Mouse (Mus musculus) c-Kit-positive CD71-positive TER-119-positive erythroid progenitor cells, embryonic 14.5 days (primary cell): Measurements from ENCODE around the gene Gnl2.
A peak's percentile ranks its signal among the peaks of the same experiment; 100 is the strongest.

Experiments used
- DNase-seq: peaks from one replicate; pipeline ENCODE4 v3.0.0-alpha.2; 2013; ENCODE audit warnings: low spot score

The Gnl2 gene

GRCm38 (mm10) chr4:125002978-125003377 lies 13.4 kb upstream of the Gnl2 start:
- no peak for DNase-seq

- DNase-seq: no peak
These were observed 11.5 kb upstream of the Gnl2 start for GRCm38 (mm10) chr4:125004886-125005285.

- DNase-seq: no peak
These were observed 8.9 kb upstream of the Gnl2 start for GRCm38 (mm10) chr4:125007460-125007859.

- DNase-seq: no peak
These were observed 8.2 kb upstream of the Gnl2 start for GRCm38 (mm10) chr4:125008220-125008619.

GRCm38 (mm10) chr4:125008712-125009111 lies 7.7 kb upstream of the Gnl2 start:
- DNase-seq: no peak

- no peak for DNase-seq
These were observed 1.0 kb downstream of the Gnl2 start for GRCm38 (mm10) chr4:125017431-125017830.

GRCm38 (mm10) chr4:125020780-125021538 lies 4.6 kb downstream of the Gnl2 start:
- no peak for DNase-seq

GRCm38 (mm10) chr4:125029891-125030614 lies 13.7 kb downstream of the Gnl2 start:
- DNase-seq: peak; percentile 89

- DNase-seq: no peak
These were observed 18.0 kb downstream of the Gnl2 start for GRCm38 (mm10) chr4:125034341-125034740.

- DNase-seq: no peak
These were observed 28.1 kb downstream of the Gnl2 start for GRCm38 (mm10) chr4:125044454-125044853.

- no peak for DNase-seq
These were observed 39.0 kb downstream of the Gnl2 start for GRCm38 (mm10) chr4:125055385-125055784.

- no peak for DNase-seq
These were observed 40.1 kb downstream of the Gnl2 start for GRCm38 (mm10) chr4:125056476-125056875.

GRCm38 (mm10) chr4:125057273-125057672 lies 40.9 kb downstream of the Gnl2 start:
- DNase-seq: no peak

- DNase-seq: no peak
These were observed 41.6 kb downstream of the Gnl2 start for GRCm38 (mm10) chr4:125058033-125058432.

GRCm38 (mm10) chr4:125059025-125059424 lies 42.6 kb downstream of the Gnl2 start:
- DNase-seq: no peak

- DNase-seq: no peak
These were observed 47.4 kb downstream of the Gnl2 start for GRCm38 (mm10) chr4:125063829-125064228.

- DNase-seq: peak; percentile 44
These were observed 49.3 kb downstream of the Gnl2 start, which contains the start of gene Dnali1 for GRCm38 (mm10) chr4:125065517-125066307. TSS of gene Dnali1 (minus strand) at chr4:125065703.

GRCm38 (mm10) chr4:125066490-125067370 lies 50.3 kb downstream of the Gnl2 start, which contains the start of gene Snip1:
TSS of gene Snip1 (plus strand) at chr4:125066672.
- peak; percentile 88 for DNase-seq

- DNase-seq: no peak
These were observed 61.3 kb downstream of the Gnl2 start for GRCm38 (mm10) chr4:125077700-125078099.

GRCm38 (mm10) chr4:125078698-125079097 lies 62.3 kb downstream of the Gnl2 start:
- DNase-seq: no peak
